Mouse (Mus musculus): ENCODE data around the gene Rxfp3.

DNA sequence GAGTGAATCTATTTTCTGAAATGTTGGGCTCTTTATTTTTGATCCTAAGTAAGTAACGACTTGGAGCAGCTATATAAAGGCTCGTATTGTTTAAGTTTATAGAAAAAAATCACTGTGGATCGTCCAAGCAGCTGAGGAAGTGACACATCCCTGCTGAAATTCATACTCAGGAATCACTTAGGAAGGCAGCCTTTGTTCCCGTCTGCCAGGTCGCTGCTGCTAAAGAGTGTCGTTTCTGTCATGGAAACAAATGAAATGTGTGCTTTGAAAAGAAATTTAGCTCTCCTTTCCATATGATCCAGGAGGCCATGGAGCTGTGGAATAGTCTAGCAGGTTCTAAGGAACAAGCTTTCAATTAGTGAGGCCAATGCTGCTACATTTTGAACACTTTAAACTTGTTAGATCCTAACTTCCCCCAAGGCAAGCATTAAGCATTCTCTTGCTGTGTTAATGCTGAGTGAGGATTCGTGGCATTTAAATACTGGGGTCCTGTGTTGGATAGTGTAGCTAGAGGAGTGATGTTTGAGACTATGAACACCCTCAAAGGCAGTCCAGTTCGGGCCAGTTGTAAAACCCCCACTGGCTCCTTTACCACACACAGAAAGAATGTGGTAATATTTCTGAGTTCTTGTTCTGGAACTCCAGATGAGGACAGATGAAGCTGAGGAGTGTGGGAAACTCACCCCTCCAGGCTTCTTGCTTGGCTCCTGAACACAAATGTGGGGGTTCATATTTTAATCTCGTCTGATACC, 46.6 kb upstream of the Rxfp3 start:
- TF ChIP-seq POLR2A (IDR thresholded peaks at IDR 0.05; ENCODE audit: control insufficient read depth, low read depth, low read length) (no peak), CTCF (IDR thresholded peaks at IDR 0.05; ENCODE audit: control insufficient read depth, insufficient read depth, insufficient replicate concordance, low read depth, low read length) (no peak)
